Mouse (Mus musculus): ENCODE measurements at regions not wholly inside any gene's neighbourhood (a gene's known extent, or its start where the extent isn't known, plus 50 kb on each side); places are given as distances from the start of the nearest gene placed in this dataset.

GRCm38 (mm10) chr13:110485515-110485914 is 90.7 kb downstream of the Plk2 start:
- Histone ChIP-seq H3K4me2 (ENCODE audit: low read length) (no peak overlapping the region), H3K27me3 (replicated peaks; ENCODE audit: control insufficient read depth, insufficient read depth, low read length) (no peaks in the 10 kb centered on the region), H3K4me1 (replicated peaks; ENCODE audit: control insufficient read depth, insufficient read depth, low read length) (no peaks in the 10 kb centered on the region), H3K27ac (ENCODE audit: low read length) (no peak overlapping the region), H3K9ac (replicated peaks; ENCODE audit: low read depth, low read length) (no peak overlapping the region), H3K4me3 (replicated peaks; ENCODE audit: low read length) (no peak overlapping the region), H3K36me3 (ENCODE audit: control insufficient read depth, insufficient read depth) (no peaks in the 10 kb centered on the region), H3K9me3 (ENCODE audit: control insufficient read depth, low read length) (no peaks in the 10 kb centered on the region)
- WGBS, result 88% methylated on average over 1 of the region's 1 CpGs
- ATAC-seq, result no peak

GRCm38 (mm10) chr13:110490166-110490565 is 95.3 kb downstream of the Plk2 start:
- H3K4me3 ChIP-seq (replicated peaks; ENCODE audit: low read length), result no peak overlapping the region
- no peaks in the 10 kb centered on the region for H3K27me3 ChIP-seq (replicated peaks; ENCODE audit: control insufficient read depth, insufficient read depth, low read length)
- 58% methylated on average over 2 of the region's 2 CpGs for WGBS
- peaks cover 12% of the 10 kb centered on the region for H3K4me1 ChIP-seq (replicated peaks; ENCODE audit: control insufficient read depth, insufficient read depth, low read length)
- no peak for ATAC-seq
- no peaks in the 10 kb centered on the region for H3K36me3 ChIP-seq (ENCODE audit: control insufficient read depth, insufficient read depth)
- H3K27ac ChIP-seq (ENCODE audit: low read length), result no peak overlapping the region
- no peak overlapping the region for H3K4me2 ChIP-seq (ENCODE audit: low read length)
- H3K9ac ChIP-seq (replicated peaks; ENCODE audit: low read depth, low read length), result no peak overlapping the region
- no peaks in the 10 kb centered on the region for H3K9me3 ChIP-seq (ENCODE audit: control insufficient read depth, low read length)

GRCm38 (mm10) chr13:110492296-110493001 is 97.6 kb downstream of the Plk2 start:
- peak overlapping the region; percentile 35 for H3K4me2 ChIP-seq (ENCODE audit: low read length)
- H3K4me1 ChIP-seq (replicated peaks; ENCODE audit: control insufficient read depth, insufficient read depth, low read length), result peaks cover 12% of the 10 kb centered on the region
- peak overlapping the region; percentile 23; the same call in 1 of the 2 replicates for H3K27ac ChIP-seq (ENCODE audit: low read length)
- H3K9me3 ChIP-seq (ENCODE audit: control insufficient read depth, low read length), result no peaks in the 10 kb centered on the region
- WGBS, result 10% methylated on average over 9 of the region's 9 CpGs
- no peak overlapping the region for H3K4me3 ChIP-seq (replicated peaks; ENCODE audit: low read length)
- ATAC-seq, result peak; percentile 94
- no peaks in the 10 kb centered on the region for H3K36me3 ChIP-seq (ENCODE audit: control insufficient read depth, insufficient read depth)
- H3K9ac ChIP-seq (replicated peaks; ENCODE audit: low read depth, low read length), result peak overlapping the region; percentile 30
- no peaks in the 10 kb centered on the region for H3K27me3 ChIP-seq (replicated peaks; ENCODE audit: control insufficient read depth, insufficient read depth, low read length)

- ATAC-seq, result peak; percentile 30
- Histone ChIP-seq H3K4me3 (replicated peaks; ENCODE audit: low read length) (no peak overlapping the region), H3K27ac (ENCODE audit: low read length) (no peak overlapping the region), H3K9me3 (ENCODE audit: control insufficient read depth, low read length) (no peaks in the 10 kb centered on the region), H3K9ac (replicated peaks; ENCODE audit: low read depth, low read length) (peak overlapping the region; percentile 30), H3K4me1 (replicated peaks; ENCODE audit: control insufficient read depth, insufficient read depth, low read length) (peaks cover 12% of the 10 kb centered on the region), H3K4me2 (ENCODE audit: low read length) (peak overlapping the region; percentile 35), H3K27me3 (replicated peaks; ENCODE audit: control insufficient read depth, insufficient read depth, low read length) (no peaks in the 10 kb centered on the region), H3K36me3 (ENCODE audit: control insufficient read depth, insufficient read depth) (no peaks in the 10 kb centered on the region)
- 34% methylated on average over 7 of the region's 7 CpGs for WGBS
Measured at GRCm38 (mm10) chr13:110493002-110493552, 98.2 kb downstream of the Plk2 start.

- Histone ChIP-seq H3K9me3 (ENCODE audit: control insufficient read depth, low read length) (no peaks in the 10 kb centered on the region), H3K27me3 (replicated peaks; ENCODE audit: control insufficient read depth, insufficient read depth, low read length) (no peaks in the 10 kb centered on the region), H3K36me3 (ENCODE audit: control insufficient read depth, insufficient read depth) (no peaks in the 10 kb centered on the region), H3K27ac (ENCODE audit: low read length) (no peak overlapping the region), H3K4me1 (replicated peaks; ENCODE audit: control insufficient read depth, insufficient read depth, low read length) (peaks cover 7% of the 10 kb centered on the region), H3K4me2 (ENCODE audit: low read length) (no peak overlapping the region), H3K9ac (replicated peaks; ENCODE audit: low read depth, low read length) (no peak overlapping the region), H3K4me3 (replicated peaks; ENCODE audit: low read length) (no peak overlapping the region)
- ATAC-seq, result no peak
- WGBS, result 89% methylated on average over 3 of the region's 3 CpGs
Measured at GRCm38 (mm10) chr13:110497461-110497860, 102.6 kb downstream of the Plk2 start.

- 74% methylated on average over 1 of the region's 1 CpGs for WGBS
- no peak overlapping the region for H3K4me2 ChIP-seq (ENCODE audit: low read length)
- H3K36me3 ChIP-seq (ENCODE audit: control insufficient read depth, insufficient read depth), result no peaks in the 10 kb centered on the region
- no peaks in the 10 kb centered on the region for H3K27me3 ChIP-seq (replicated peaks; ENCODE audit: control insufficient read depth, insufficient read depth, low read length)
- H3K9me3 ChIP-seq (ENCODE audit: control insufficient read depth, low read length), result no peaks in the 10 kb centered on the region
- no peak overlapping the region for H3K4me3 ChIP-seq (replicated peaks; ENCODE audit: low read length)
- H3K9ac ChIP-seq (replicated peaks; ENCODE audit: low read depth, low read length), result no peak overlapping the region
- ATAC-seq, result no peak
- H3K27ac ChIP-seq (ENCODE audit: low read length), result no peak overlapping the region
- no peaks in the 10 kb centered on the region for H3K4me1 ChIP-seq (replicated peaks; ENCODE audit: control insufficient read depth, insufficient read depth, low read length)
Measured at GRCm38 (mm10) chr13:110507814-110508362, 113.0 kb downstream of the Plk2 start.

GRCm38 (mm10) chr13:110517986-110518385 is 123.1 kb downstream of the Plk2 start:
- Histone ChIP-seq H3K27me3 (replicated peaks; ENCODE audit: control insufficient read depth, insufficient read depth, low read length) (no peaks in the 10 kb centered on the region), H3K4me3 (replicated peaks; ENCODE audit: low read length) (no peak overlapping the region), H3K27ac (ENCODE audit: low read length) (no peak overlapping the region), H3K9ac (replicated peaks; ENCODE audit: low read depth, low read length) (no peak overlapping the region), H3K4me1 (replicated peaks; ENCODE audit: control insufficient read depth, insufficient read depth, low read length) (no peaks in the 10 kb centered on the region; the same call in 1 of the 2 replicates), H3K9me3 (ENCODE audit: control insufficient read depth, low read length) (no peaks in the 10 kb centered on the region), H3K4me2 (ENCODE audit: low read length) (no peak overlapping the region), H3K36me3 (ENCODE audit: control insufficient read depth, insufficient read depth) (no peaks in the 10 kb centered on the region)
- 55% methylated on average over 8 of the region's 8 CpGs for WGBS
- peak; percentile 71 for ATAC-seq

GRCm38 (mm10) chr13:110522974-110523373 is 128.1 kb downstream of the Plk2 start:
- no peaks in the 10 kb centered on the region for H3K36me3 ChIP-seq (ENCODE audit: control insufficient read depth, insufficient read depth)
- no peak for ATAC-seq
- H3K9me3 ChIP-seq (ENCODE audit: control insufficient read depth, low read length), result no peaks in the 10 kb centered on the region
- H3K4me1 ChIP-seq (replicated peaks; ENCODE audit: control insufficient read depth, insufficient read depth, low read length), result no peaks in the 10 kb centered on the region; the same call in 1 of the 2 replicates
- no peak overlapping the region for H3K4me2 ChIP-seq (ENCODE audit: low read length)
- WGBS, result 94% methylated on average over 4 of the region's 4 CpGs
- H3K4me3 ChIP-seq (replicated peaks; ENCODE audit: low read length), result no peak overlapping the region
- H3K27me3 ChIP-seq (replicated peaks; ENCODE audit: control insufficient read depth, insufficient read depth, low read length), result no peaks in the 10 kb centered on the region
- no peak overlapping the region for H3K27ac ChIP-seq (ENCODE audit: low read length)
- no peak overlapping the region for H3K9ac ChIP-seq (replicated peaks; ENCODE audit: low read depth, low read length)

- Histone ChIP-seq H3K9me3 (ENCODE audit: control insufficient read depth, low read length) (no peaks in the 10 kb centered on the region), H3K36me3 (ENCODE audit: control insufficient read depth, insufficient read depth) (no peaks in the 10 kb centered on the region), H3K4me1 (replicated peaks; ENCODE audit: control insufficient read depth, insufficient read depth, low read length) (no peaks in the 10 kb centered on the region), H3K4me3 (replicated peaks; ENCODE audit: low read length) (no peak overlapping the region), H3K4me2 (ENCODE audit: low read length) (no peak overlapping the region), H3K27ac (ENCODE audit: low read length) (no peak overlapping the region), H3K27me3 (replicated peaks; ENCODE audit: control insufficient read depth, insufficient read depth, low read length) (no peaks in the 10 kb centered on the region), H3K9ac (replicated peaks; ENCODE audit: low read depth, low read length) (no peak overlapping the region)
- ATAC-seq, result no peak
- WGBS, result 77% methylated on average over 3 of the region's 3 CpGs
Measured at GRCm38 (mm10) chr13:110527681-110528080, 132.8 kb downstream of the Plk2 start.
